Mouse (Mus musculus) spleen, postnatal 36 days (tissue): ENCODE measurements around the gene Ssbp3.
A peak's percentile ranks its signal among the peaks of the same experiment; 100 is the strongest.

Experiments
- DNase-seq, 2 experiments: peaks; one replicate each; pipeline ENCODE4 v3.0.0; 2022; ENCODE audit warnings: low spot score in 2 of 2, mixed read lengths in 1 of 2

Gene Ssbp3

GRCm38 (mm10) chr4:107048568-107049162, 138.2 kb downstream of the Ssbp3 start:
- DNase-seq, result no peak

GRCm38 (mm10) chr4:107051889-107052288, 141.4 kb downstream of the Ssbp3 start:
- DNase-seq, result no peak

- no peak for DNase-seq
Measured at GRCm38 (mm10) chr4:107052962-107053553, 142.6 kb downstream of the Ssbp3 start.

GRCm38 (mm10) chr4:107056088-107056487, 145.6 kb downstream of the Ssbp3 start:
- no peak for DNase-seq

- DNase-seq, result no peak
Measured at GRCm38 (mm10) chr4:107058346-107058745, 147.8 kb downstream of the Ssbp3 start.

GRCm38 (mm10) chr4:107058781-107059180, 148.3 kb downstream of the Ssbp3 start:
- DNase-seq, result no peak

- DNase-seq, result no peak
Measured at GRCm38 (mm10) chr4:107061560-107061959, 151.1 kb downstream of the Ssbp3 start.

- no peak for DNase-seq
Measured at GRCm38 (mm10) chr4:107063214-107063613, 152.7 kb downstream of the Ssbp3 start.

GRCm38 (mm10) chr4:107064394-107065098, 154.0 kb downstream of the Ssbp3 start:
- DNase-seq, result no peak

- DNase-seq, result peak; percentile 95 to 96
Measured at GRCm38 (mm10) chr4:107066252-107067124, 156.0 kb downstream of the Ssbp3 start, which contains the start of the genes Mrpl37 and Cyb5rl. TSS of gene Mrpl37 (minus strand) at chr4:107066868. TSS of gene Cyb5rl (plus strand) at chr4:107066988.

GRCm38 (mm10) chr4:107067151-107067840, 156.8 kb downstream of the Ssbp3 start:
- DNase-seq, result peak in 1 of 2 experiments; percentile 13

GRCm38 (mm10) chr4:107072343-107072742, 161.8 kb downstream of the Ssbp3 start:
- DNase-seq, result no peak

GRCm38 (mm10) chr4:107075456-107075855, 165.0 kb downstream of the Ssbp3 start:
- no peak for DNase-seq

GRCm38 (mm10) chr4:107078894-107079293, 168.4 kb downstream of the Ssbp3 start:
- no peak for DNase-seq

- DNase-seq, result no peak
Measured at GRCm38 (mm10) chr4:107079716-107080115, 169.2 kb downstream of the Ssbp3 start.

GRCm38 (mm10) chr4:107082185-107082584, 171.7 kb downstream of the Ssbp3 start:
- no peak for DNase-seq

- DNase-seq, result no peak
Measured at GRCm38 (mm10) chr4:107083126-107083525, 172.6 kb downstream of the Ssbp3 start.

- no peak for DNase-seq
Measured at GRCm38 (mm10) chr4:107084343-107084742, 173.8 kb downstream of the Ssbp3 start.

- DNase-seq, result no peak
Measured at GRCm38 (mm10) chr4:107084858-107085257, 174.4 kb downstream of the Ssbp3 start.

- no peak for DNase-seq
Measured at GRCm38 (mm10) chr4:107091696-107092095, 181.2 kb downstream of the Ssbp3 start.

GRCm38 (mm10) chr4:107094484-107095187, 184.1 kb downstream of the Ssbp3 start:
- DNase-seq, result no peak
